Mouse (Mus musculus) urinary bladder, postnatal 14 days (tissue): ENCODE measurements around the gene Gm21985.
A peak's percentile ranks its signal among the peaks of the same experiment; 100 is the strongest.

Experiments used
- DNase-seq: peaks from one replicate; pipeline ENCODE4 v3.0.0; 2021; ENCODE audit warnings: low spot score

Gm21985 gene

GRCm38 (mm10) chr2:112332051-112332898 is 66.2 kb downstream of the Gm21985 start:
- DNase-seq, result no peak

GRCm38 (mm10) chr2:112337211-112337610 is 71.1 kb downstream of the Gm21985 start:
- no peak for DNase-seq

- no peak for DNase-seq
Measured at GRCm38 (mm10) chr2:112339736-112340135, 73.6 kb downstream of the Gm21985 start.

GRCm38 (mm10) chr2:112341117-112341516 is 75.0 kb downstream of the Gm21985 start:
- no peak for DNase-seq

- DNase-seq, result no peak
Measured at GRCm38 (mm10) chr2:112348246-112348645, 82.1 kb downstream of the Gm21985 start.

- no peak for DNase-seq
Measured at GRCm38 (mm10) chr2:112353685-112354455, 87.8 kb downstream of the Gm21985 start.

GRCm38 (mm10) chr2:112359611-112360010 is 93.5 kb downstream of the Gm21985 start:
- DNase-seq, result no peak

GRCm38 (mm10) chr2:112360012-112360780 is 94.1 kb downstream of the Gm21985 start:
- DNase-seq, result no peak

GRCm38 (mm10) chr2:112360781-112361169 is 94.7 kb downstream of the Gm21985 start:
- no peak for DNase-seq

- DNase-seq, result no peak
Measured at GRCm38 (mm10) chr2:112367222-112367621, 101.1 kb downstream of the Gm21985 start.

GRCm38 (mm10) chr2:112367726-112368673 is 101.9 kb downstream of the Gm21985 start, which contains the start of gene Emc4:
Gene Emc4, minus strand, starts transcription at chr2:112368027.
- DNase-seq, result peak; percentile 94

GRCm38 (mm10) chr2:112369941-112370340 is 103.8 kb downstream of the Gm21985 start:
- DNase-seq, result peak; percentile 41

- no peak for DNase-seq
Measured at GRCm38 (mm10) chr2:112373141-112373540, 107.0 kb downstream of the Gm21985 start.

- no peak for DNase-seq
Measured at GRCm38 (mm10) chr2:112374610-112375009, 108.5 kb downstream of the Gm21985 start.

GRCm38 (mm10) chr2:112378973-112379898 is 113.1 kb downstream of the Gm21985 start, which contains the start of gene Katnbl1:
Gene Katnbl1, plus strand, starts transcription at chr2:112379211.
- DNase-seq, result peak; percentile 96

GRCm38 (mm10) chr2:112380131-112380530 is 114.0 kb downstream of the Gm21985 start:
- no peak for DNase-seq

GRCm38 (mm10) chr2:112381219-112381618 is 115.1 kb downstream of the Gm21985 start:
- no peak for DNase-seq

GRCm38 (mm10) chr2:112390843-112391242 is 124.7 kb downstream of the Gm21985 start:
- no peak for DNase-seq

GRCm38 (mm10) chr2:112391346-112392000 is 125.4 kb downstream of the Gm21985 start:
- no peak for DNase-seq
